Mouse (Mus musculus) hindbrain, embryonic 12.5 days (tissue): ENCODE measurements at regions not wholly inside any gene's neighbourhood (a gene's known extent, or its start where the extent isn't known, plus 50 kb on each side); places are given as distances from the start of the nearest gene placed in this dataset.

Experiments used
- ATAC-seq: fragments of 200-750 bp; cut with Nextera tagmentation; 2 replicates; pipeline ENCODE4 v1.8.0; 2017; ENCODE audit warnings: moderate TSS enrichment; ENCODE audit not compliant: low FRiP score
- H3K27ac ChIP-seq: fragments of 300-500 bp; sonication (generic); 2 replicates; pipeline ENCODE4 v1.5.1; 2016; ENCODE audit warnings: mild to moderate bottlenecking
- H3K27me3 ChIP-seq: fragments of 300-500 bp; sonication (generic); 2 replicates; pipeline ENCODE4 v1.6.1; 2016; ENCODE audit warnings: mild to moderate bottlenecking
- H3K36me3 ChIP-seq: fragments of 300-500 bp; sonication (generic); 2 replicates; pipeline ENCODE4 v1.6.1; 2016; ENCODE audit warnings: mild to moderate bottlenecking
- H3K4me1 ChIP-seq: fragments of 300-500 bp; sonication (generic); 2 replicates; pipeline ENCODE4 v1.6.1; 2016
- H3K4me2 ChIP-seq: fragments of 300-500 bp; sonication (generic); replicated peaks from 2 replicates; pipeline ENCODE4 v1.6.1; 2016; ENCODE audit warnings: mild to moderate bottlenecking
- H3K4me3 ChIP-seq: fragments of 300-500 bp; sonication (generic); 2 replicates; pipeline ENCODE4 v1.5.1; 2016; ENCODE audit warnings: mild to moderate bottlenecking
- H3K9ac ChIP-seq: fragments of 300-500 bp; sonication (generic); 2 replicates; pipeline ENCODE4 v1.6.1; 2016; ENCODE audit warnings: mild to moderate bottlenecking, moderate library complexity
- H3K9me3 ChIP-seq: fragments of 300-500 bp; sonication (generic); replicated peaks from 2 replicates; pipeline ENCODE4 v1.6.1; 2016; ENCODE audit warnings: mild to moderate bottlenecking
- WGBS: fragments of 180-500 bp; shearing (Covaris S2); methylation state at CpG from one replicate; pipeline ENCODE4 v1.1.7; 2016; 5-methylcytosine and 5-hydroxymethylcytosine counted together

- no peak overlapping the region for H3K4me2 ChIP-seq
- no peak overlapping the region for H3K4me3 ChIP-seq
These were observed 126.2 kb upstream of the Acsl4 start for GRCm38 (mm10) chrX:142516406-142517131.

GRCm38 (mm10) chrX:142517205-142517604, 126.9 kb upstream of the Acsl4 start:
- Histone ChIP-seq H3K4me2 (no peak overlapping the region), H3K4me1 (no peaks in the 10 kb centered on the region), H3K27ac (no peak overlapping the region), H3K4me3 (no peak overlapping the region), H3K9ac (no peak overlapping the region), H3K27me3 (no peaks in the 10 kb centered on the region), H3K36me3 (no peaks in the 10 kb centered on the region), H3K9me3 (no peaks in the 10 kb centered on the region)
- no peak for ATAC-seq
- WGBS, result 86% methylated on average over 5 of the region's 5 CpGs

More at GRCm38 (mm10) chrX:142516406-142517131, 126.2 kb upstream of the Acsl4 start:
- Histone ChIP-seq H3K9me3 (no peaks in the 10 kb centered on the region), H3K27ac (no peak overlapping the region), H3K9ac (no peak overlapping the region), H3K36me3 (no peaks in the 10 kb centered on the region), H3K27me3 (no peaks in the 10 kb centered on the region), H3K4me1 (no peaks in the 10 kb centered on the region)
- 91% methylated on average over 5 of the region's 5 CpGs for WGBS
- ATAC-seq, result no peak

GRCm38 (mm10) chrX:142521063-142521462, 130.7 kb upstream of the Acsl4 start:
- no peak overlapping the region for H3K27ac ChIP-seq
- H3K9me3 ChIP-seq, result no peaks in the 10 kb centered on the region
- no peaks in the 10 kb centered on the region for H3K27me3 ChIP-seq
- H3K4me1 ChIP-seq, result no peaks in the 10 kb centered on the region
- WGBS, result 85% methylated on average over 4 of the region's 4 CpGs
- ATAC-seq, result no peak
- no peak overlapping the region for H3K4me3 ChIP-seq
- no peak overlapping the region for H3K4me2 ChIP-seq
- no peak overlapping the region for H3K9ac ChIP-seq
- no peaks in the 10 kb centered on the region for H3K36me3 ChIP-seq

- no peak for ATAC-seq
- H3K9me3 ChIP-seq, result no peaks in the 10 kb centered on the region
- no peak overlapping the region for H3K4me3 ChIP-seq
- H3K27ac ChIP-seq, result no peak overlapping the region
- H3K9ac ChIP-seq, result no peak overlapping the region
- H3K4me1 ChIP-seq, result no peaks in the 10 kb centered on the region
- peaks cover 4% of the 10 kb centered on the region; the same call in 1 of the 2 replicates for H3K27me3 ChIP-seq
- WGBS, result 14% methylated on average over 1 of the region's 1 CpGs
- no peak overlapping the region for H3K4me2 ChIP-seq
- no peaks in the 10 kb centered on the region for H3K36me3 ChIP-seq
These were observed 136.6 kb upstream of the Acsl4 start for GRCm38 (mm10) chrX:142526953-142527352.

- peaks cover 8% of the 10 kb centered on the region; the same call in 1 of the 2 replicates for H3K27me3 ChIP-seq
- 47% methylated on average over 7 of the region's 7 CpGs for WGBS
- ATAC-seq, result no peak
- H3K9me3 ChIP-seq, result no peaks in the 10 kb centered on the region
- H3K9ac ChIP-seq, result no peak overlapping the region
- no peak overlapping the region for H3K4me3 ChIP-seq
- H3K4me1 ChIP-seq, result no peaks in the 10 kb centered on the region
- H3K4me2 ChIP-seq, result no peak overlapping the region
- no peaks in the 10 kb centered on the region for H3K36me3 ChIP-seq
- H3K27ac ChIP-seq, result no peak overlapping the region
These were observed 139.6 kb upstream of the Acsl4 start for GRCm38 (mm10) chrX:142529892-142530291.

GRCm38 (mm10) chrX:142534780-142535179, 144.4 kb upstream of the Acsl4 start:
- H3K4me3 ChIP-seq, result no peak overlapping the region
- no peak overlapping the region for H3K27ac ChIP-seq
- H3K27me3 ChIP-seq, result peaks cover 11% of the 10 kb centered on the region; the same call in 1 of the 2 replicates
- no peak for ATAC-seq
- no peak overlapping the region for H3K4me2 ChIP-seq
- 37% methylated on average over 8 of the region's 8 CpGs for WGBS
- no peaks in the 10 kb centered on the region for H3K36me3 ChIP-seq
- H3K4me1 ChIP-seq, result no peaks in the 10 kb centered on the region
- H3K9ac ChIP-seq, result no peak overlapping the region
- H3K9me3 ChIP-seq, result no peaks in the 10 kb centered on the region

- Histone ChIP-seq H3K4me2 (no peak overlapping the region), H3K27ac (no peak overlapping the region), H3K36me3 (no peaks in the 10 kb centered on the region), H3K27me3 (peaks cover 11% of the 10 kb centered on the region; the same call in 1 of the 2 replicates), H3K4me3 (no peak overlapping the region), H3K4me1 (no peaks in the 10 kb centered on the region), H3K9me3 (no peaks in the 10 kb centered on the region), H3K9ac (no peak overlapping the region)
- ATAC-seq, result no peak
- WGBS, result 95% methylated on average over 1 of the region's 1 CpGs
These were observed 145.2 kb upstream of the Acsl4 start for GRCm38 (mm10) chrX:142535540-142535939.

- WGBS, result 85% methylated on average over 2 of the region's 2 CpGs
- Histone ChIP-seq H3K4me1 (no peaks in the 10 kb centered on the region), H3K36me3 (no peaks in the 10 kb centered on the region), H3K4me3 (no peak overlapping the region), H3K9me3 (no peaks in the 10 kb centered on the region), H3K9ac (no peak overlapping the region), H3K4me2 (no peak overlapping the region), H3K27ac (no peak overlapping the region), H3K27me3 (peaks cover 11% of the 10 kb centered on the region; the same call in 1 of the 2 replicates)
- no peak for ATAC-seq
These were observed 145.3 kb upstream of the Tmem164 start for GRCm38 (mm10) chrX:142535954-142536353.

- no peak overlapping the region for H3K27ac ChIP-seq
- no peaks in the 10 kb centered on the region for H3K4me1 ChIP-seq
- H3K36me3 ChIP-seq, result no peaks in the 10 kb centered on the region
- no peak overlapping the region for H3K4me3 ChIP-seq
- H3K9ac ChIP-seq, result no peak overlapping the region
- no peak for ATAC-seq
- 83% methylated on average over 5 of the region's 5 CpGs for WGBS
- no peak overlapping the region for H3K4me2 ChIP-seq
- H3K27me3 ChIP-seq, result peaks cover 11% of the 10 kb centered on the region; the same call in 1 of the 2 replicates
- no peaks in the 10 kb centered on the region for H3K9me3 ChIP-seq
These were observed 143.8 kb upstream of the Tmem164 start for GRCm38 (mm10) chrX:142537259-142537963.

- peak; percentile 46; the same call in 1 of the 2 replicates for ATAC-seq
- no peak overlapping the region for H3K4me3 ChIP-seq
- no peak overlapping the region for H3K27ac ChIP-seq
- WGBS, result 18% methylated on average over 7 of the region's 7 CpGs
- H3K9ac ChIP-seq, result no peak overlapping the region
- H3K9me3 ChIP-seq, result no peaks in the 10 kb centered on the region
- no peaks in the 10 kb centered on the region for H3K36me3 ChIP-seq
- no peak overlapping the region for H3K4me2 ChIP-seq
- H3K27me3 ChIP-seq, result peaks cover 9% of the 10 kb centered on the region; the same call in 1 of the 2 replicates
- no peaks in the 10 kb centered on the region for H3K4me1 ChIP-seq
These were observed 140.9 kb upstream of the Tmem164 start for GRCm38 (mm10) chrX:142540264-142540663.

GRCm38 (mm10) chrX:142552196-142552595, 129.0 kb upstream of the Tmem164 start:
- ATAC-seq, result no peak
- Histone ChIP-seq H3K9ac (no peak overlapping the region), H3K27ac (no peak overlapping the region), H3K36me3 (no peaks in the 10 kb centered on the region), H3K4me1 (no peaks in the 10 kb centered on the region), H3K4me2 (no peak overlapping the region), H3K9me3 (no peaks in the 10 kb centered on the region), H3K27me3 (peaks cover 12% of the 10 kb centered on the region), H3K4me3 (no peak overlapping the region)
- WGBS, result 72% methylated on average over 4 of the region's 4 CpGs

GRCm38 (mm10) chrX:142554161-142554560, 127.0 kb upstream of the Tmem164 start:
- no peak for ATAC-seq
- H3K27ac ChIP-seq, result no peak overlapping the region
- no peak overlapping the region for H3K4me3 ChIP-seq
- no peak overlapping the region for H3K9ac ChIP-seq
- H3K27me3 ChIP-seq, result peaks cover 10% of the 10 kb centered on the region
- H3K4me2 ChIP-seq, result no peak overlapping the region
- no peaks in the 10 kb centered on the region for H3K9me3 ChIP-seq
- H3K36me3 ChIP-seq, result no peaks in the 10 kb centered on the region
- H3K4me1 ChIP-seq, result no peaks in the 10 kb centered on the region
- WGBS, result 28% methylated on average over 5 of the region's 5 CpGs
